Mouse (Mus musculus): ENCODE results near the gene Lmo7.

Gene Lmo7

DNA sequence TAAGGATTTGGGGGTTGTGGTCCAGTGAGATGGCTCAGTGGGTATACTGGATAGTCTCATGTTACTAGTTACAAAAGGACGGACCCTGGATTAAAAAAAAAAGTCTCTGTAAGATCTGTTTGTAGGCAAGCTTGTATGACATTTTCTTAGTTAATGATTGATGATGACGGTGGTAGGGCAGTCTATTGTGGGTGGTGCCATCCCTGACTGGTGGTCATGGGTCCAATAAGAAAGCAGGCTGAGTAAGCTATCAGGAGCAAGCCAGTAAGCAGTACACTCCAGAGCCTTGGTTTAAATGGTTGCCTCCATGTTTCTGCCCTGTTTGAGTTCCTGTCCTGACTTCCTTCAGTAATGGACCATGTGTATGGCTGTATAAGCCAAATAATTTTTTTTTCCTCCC, 106.6 kb downstream of the Lmo7 start:
- no peak for DNase-seq (ENCODE audit: low read depth, low spot score)

DNA sequence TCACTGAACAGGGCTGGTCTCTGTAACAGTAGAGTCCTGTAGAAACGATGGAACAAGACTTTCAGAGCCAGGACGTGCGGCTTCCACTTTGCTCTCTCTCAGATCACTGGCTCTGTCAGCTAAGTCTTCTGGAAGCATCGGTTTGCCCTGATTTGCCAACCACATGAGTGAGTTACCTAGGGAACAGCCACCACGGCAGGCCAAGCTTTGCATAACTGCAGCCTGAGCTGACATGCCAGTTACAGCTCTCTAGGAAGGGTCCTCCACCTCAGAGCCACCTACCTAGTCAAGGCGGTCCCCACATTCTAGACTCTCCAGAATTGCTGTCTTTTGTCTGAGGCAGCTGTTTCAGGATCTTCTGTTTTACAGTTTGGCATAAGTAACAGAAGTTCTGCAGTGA, 107.4 kb downstream of the Lmo7 start:
- DNase-seq (ENCODE audit: low read depth, low spot score), result no peak

DNA sequence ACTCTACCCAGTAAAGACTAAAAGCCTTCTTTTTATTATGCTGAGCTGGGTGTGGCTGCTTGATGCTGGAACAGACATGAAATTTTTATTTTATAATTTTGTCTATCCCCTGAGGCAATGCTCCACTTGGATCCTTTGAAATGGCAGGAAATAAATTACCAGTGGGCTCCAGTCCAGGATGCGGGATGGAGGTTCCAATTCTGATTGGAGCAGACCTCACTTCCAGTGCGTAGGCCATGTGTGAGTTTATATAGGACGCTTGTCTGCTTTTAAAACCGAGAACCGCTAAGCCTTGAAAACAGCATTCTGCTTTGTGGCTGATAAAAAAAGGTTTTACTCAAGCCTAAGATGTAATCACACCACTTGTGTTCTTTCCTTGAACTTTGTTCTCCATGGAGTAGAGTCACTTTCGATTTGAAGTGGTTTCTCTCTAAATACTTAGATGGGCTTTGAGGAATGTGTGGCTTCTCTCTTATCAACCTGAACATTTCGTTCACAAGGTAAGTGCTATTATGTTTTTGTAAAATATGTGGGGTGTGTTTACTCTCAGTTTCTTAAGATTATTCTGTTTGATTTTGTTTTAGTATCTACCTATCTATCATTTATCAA, 108.6 kb downstream of the Lmo7 start:
- no peak for DNase-seq (ENCODE audit: low read depth, low spot score)

DNA sequence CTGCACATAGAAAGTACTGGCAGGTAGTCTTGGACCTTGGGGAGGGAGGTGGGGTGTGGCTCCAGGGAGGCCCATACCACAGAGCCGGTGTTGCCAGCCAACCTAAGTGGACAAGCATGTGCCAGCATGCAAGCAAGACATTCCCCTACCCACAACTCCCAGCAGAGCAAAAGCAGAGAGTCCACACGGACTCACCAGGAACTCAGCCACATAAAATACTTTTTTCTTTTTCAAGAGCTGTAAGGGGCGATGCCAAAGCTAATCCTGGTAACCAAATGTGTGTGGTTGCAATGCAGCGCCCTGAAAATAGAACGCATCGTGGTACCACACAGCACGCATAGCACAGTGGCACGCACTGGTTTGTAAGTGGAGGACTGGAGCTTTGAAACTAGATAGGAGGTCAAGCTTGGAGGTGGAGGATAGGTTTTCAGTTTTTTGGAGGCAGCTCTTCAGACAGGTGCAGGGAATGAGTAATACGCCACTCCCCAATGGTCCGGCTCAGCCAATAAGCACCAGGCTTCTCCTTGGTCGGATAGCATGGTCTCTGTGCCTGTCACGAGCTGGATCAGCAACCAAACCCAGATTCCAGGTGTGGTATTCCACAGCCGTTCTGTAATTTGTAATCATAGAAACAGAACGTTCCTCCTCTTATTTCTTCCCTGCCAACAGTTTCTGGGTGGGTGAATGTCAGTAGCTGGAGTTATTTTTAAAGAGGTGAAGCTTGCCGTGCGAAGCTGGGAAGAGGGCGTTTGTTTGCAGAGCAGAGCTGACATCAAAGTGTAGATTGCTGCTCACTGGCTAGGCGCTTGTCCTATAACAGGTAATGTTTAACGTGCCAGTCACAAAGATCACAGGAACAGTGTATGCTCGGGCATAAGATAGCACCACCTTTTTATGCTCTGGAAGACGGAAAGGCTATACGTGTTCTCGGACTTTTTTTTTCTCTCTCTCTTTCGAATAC, 110.3 kb downstream of the Lmo7 start:
- no peak for DNase-seq (ENCODE audit: low read depth, low spot score)

DNA sequence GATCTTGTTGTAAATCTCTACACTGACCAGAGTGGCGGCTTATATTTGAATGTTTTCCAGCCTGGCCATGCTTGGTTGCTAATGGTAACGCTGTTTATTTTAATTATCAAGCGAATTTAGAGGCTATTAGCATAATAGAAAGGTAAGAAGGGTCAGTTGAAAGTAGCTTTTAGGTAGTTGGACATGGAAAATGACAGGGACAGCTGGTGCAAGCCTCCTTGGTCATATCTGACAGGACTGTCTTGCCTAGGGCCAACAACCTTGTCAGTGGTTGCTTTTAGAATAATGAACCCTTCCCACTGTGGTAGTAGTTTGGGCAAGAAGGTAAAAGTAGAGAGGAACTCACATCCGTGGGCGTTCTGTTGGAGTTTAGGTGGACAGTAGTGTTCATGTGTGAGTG, 111.5 kb downstream of the Lmo7 start:
- no peak for DNase-seq (ENCODE audit: low read depth, low spot score)

DNA sequence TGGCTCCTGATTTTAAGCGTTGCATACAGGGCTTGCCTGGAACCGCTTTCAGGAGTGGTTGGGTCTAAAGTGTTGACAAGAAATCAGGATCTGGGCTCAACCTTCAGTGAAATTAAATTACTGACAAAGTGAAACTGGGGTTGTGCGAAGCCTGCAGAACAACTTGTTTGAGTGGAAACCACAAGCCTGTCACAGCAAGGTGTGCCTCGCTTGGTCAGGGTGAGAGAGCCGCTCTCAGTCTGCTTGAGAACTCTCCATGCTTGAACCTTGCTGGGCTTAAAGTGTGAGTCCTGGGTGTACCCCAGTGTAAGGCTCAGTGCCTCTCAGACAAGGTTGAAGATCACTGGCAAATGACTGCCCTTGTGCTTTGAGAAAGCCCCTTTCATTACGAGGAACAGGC, 112.8 kb downstream of the Lmo7 start:
- DNase-seq (ENCODE audit: low read depth, low spot score), result no peak

DNA sequence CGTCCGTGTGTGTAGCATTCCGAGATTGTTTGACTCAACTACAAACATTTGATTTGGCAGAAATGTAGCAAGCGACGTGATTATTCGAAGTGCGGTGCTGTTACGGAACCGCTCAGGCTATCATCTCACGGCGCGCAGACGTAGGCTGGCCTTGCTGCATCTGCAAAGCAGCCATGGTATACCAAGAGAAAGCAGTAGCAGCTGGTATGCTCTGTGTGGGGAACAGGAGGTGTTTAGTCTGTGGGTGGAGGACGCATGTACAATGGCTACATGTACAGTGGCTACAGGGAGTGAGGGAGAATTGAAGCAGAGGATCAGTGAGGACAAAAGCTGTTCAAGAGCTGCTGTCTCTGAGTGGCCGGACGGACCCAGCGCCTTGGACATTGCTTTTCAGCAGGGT, 113.7 kb downstream of the Lmo7 start:
- no peak for DNase-seq (ENCODE audit: low read depth, low spot score)

DNA sequence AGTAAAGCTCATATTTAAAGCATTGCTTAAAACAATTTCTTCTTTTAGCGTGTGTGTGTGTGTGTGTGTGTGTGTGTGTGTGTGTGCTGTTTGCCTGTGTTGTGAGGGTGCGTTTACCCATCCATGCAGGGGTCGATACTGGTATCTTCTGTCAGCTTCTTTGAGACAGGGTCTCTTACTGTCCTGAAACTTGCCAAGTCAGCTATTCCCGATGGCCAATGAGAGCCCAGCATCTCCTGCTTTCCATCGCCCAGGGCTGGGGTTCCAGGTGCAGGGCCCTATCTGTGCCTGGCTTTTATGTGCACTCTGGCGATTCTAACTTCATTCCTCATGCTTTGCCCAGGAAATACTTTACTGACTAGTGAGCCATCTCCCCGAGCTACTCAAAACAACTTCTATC, 114.7 kb downstream of the Lmo7 start:
- DNase-seq (ENCODE audit: low read depth, low spot score), result no peak

DNA sequence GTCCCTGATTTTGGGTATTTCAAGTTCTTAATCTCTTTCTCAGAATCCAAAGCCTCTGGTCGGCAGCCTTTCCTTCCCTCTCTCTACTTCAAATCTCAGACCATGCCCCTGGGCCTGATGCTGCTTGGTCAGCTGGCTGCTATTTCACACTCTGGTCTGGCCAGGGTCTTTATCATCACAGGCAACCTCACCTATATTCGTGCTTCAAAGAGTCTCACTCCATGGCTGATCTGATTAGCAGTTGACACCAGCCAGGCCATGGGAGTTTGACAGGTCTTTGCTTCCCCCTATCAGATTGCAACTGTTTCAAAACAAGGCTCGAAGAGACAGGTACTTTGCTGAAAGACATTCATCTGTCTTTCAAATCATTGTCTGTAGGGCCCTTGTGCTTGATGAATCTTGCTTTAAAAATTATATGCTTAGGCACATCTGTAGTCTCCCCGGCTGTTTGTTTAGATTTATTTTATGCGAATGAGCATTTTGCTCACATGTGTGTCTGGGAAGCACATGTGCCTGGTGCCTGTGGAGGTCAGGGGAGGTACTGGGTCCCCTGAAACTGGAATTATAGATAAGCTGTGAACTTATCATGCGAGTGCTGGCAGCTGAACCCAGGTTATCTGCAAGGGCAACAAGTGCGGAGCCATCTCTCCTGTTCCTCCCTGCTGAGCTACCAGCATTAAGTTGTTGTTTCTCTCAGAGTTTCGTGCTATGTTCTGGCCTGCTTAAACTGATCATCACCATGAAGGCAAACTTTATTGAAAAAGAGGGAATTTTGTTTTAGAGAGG, 116.5 kb downstream of the Lmo7 start:
- no peak for DNase-seq (ENCODE audit: low read depth, low spot score)

DNA sequence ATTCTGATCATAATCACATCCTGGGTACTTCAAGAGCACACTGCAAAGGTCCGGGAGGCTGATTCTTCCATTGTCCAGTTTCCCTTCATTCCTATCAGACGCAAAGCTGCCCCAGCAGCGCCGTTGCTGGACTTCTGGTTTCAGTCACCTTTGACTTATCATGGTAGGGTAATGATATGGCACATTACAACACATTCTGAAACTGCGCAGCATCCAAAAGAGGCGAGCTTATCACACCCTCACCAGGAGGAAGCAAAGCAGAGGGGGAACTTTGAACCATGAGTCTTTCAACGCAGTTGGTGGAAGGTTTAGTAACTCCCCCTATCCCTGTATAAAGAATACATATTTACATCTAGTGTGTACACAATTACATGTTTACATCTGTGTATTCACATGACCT, 117.8 kb downstream of the Lmo7 start:
- no peak for DNase-seq (ENCODE audit: low read depth, low spot score)

DNA sequence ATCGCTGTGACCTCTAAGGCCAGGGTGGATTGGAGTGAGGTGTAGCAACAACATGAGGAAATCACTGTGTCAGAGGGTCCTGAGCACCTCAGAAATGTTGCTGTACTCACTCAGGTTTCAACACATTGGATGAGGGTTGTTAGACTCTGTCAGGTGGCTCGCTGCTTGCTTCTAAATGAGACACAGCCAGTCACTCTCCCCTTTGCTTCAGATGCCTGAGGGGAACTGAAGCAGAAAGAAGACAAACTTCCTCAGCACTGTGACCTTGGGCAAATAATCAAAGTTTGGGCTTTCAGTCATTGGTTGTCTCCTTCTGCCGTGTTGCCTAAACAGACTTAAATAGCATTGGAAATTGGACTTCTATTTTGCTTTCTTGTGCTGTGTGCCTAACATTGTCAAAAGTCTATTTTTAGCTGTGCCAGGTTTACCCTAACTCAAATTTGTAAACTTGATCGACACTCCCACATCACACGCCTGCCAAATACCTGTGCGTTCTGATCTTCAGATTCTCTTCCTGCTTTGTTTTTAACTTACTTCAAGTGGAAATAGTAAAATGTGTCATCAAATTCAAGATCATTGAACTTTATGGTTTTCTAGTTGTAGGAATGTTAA, 122.9 kb downstream of the Lmo7 start:
- DNase-seq (ENCODE audit: low read depth, low spot score), result no peak

DNA sequence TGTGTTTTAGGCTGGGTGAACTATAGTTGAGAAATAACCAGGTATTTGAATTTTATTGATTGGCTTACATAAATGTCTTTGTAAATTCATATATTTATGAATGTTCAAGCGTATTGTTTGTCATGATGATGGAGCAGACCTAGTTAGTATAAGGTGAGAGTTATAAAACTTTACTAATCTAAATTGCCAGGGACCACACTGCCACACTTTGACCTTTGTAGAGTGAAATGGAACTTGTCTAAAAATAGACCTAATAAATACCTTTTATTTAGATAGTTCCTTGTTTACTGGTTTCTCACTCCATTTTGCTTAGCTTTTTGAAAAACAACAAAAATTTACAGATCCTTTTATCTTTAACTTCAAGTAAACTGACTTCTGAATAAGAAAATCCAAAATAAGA, 123.5 kb downstream of the Lmo7 start:
- DNase-seq (ENCODE audit: low read depth, low spot score), result no peak

DNA sequence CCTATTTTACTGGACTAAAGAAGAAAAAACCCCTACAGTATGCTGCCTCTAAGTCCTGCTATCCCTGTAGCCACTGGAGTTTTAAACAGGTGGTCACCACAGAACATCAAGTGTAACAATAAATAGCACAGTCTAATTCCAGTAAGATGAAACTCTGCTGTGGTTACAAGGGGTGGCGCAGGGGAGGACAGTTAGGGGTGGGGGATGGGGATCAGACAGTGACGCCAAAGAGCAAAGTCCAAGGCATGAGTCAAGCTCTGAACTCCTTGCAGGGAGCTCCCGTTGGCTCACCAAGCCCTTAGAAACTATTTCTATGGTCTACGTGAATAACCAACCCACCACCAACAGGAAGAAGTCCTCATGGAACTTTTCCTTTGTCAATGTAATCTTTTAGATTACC, 124.0 kb downstream of the Lmo7 start:
- no peak for DNase-seq (ENCODE audit: low read depth, low spot score)

DNA sequence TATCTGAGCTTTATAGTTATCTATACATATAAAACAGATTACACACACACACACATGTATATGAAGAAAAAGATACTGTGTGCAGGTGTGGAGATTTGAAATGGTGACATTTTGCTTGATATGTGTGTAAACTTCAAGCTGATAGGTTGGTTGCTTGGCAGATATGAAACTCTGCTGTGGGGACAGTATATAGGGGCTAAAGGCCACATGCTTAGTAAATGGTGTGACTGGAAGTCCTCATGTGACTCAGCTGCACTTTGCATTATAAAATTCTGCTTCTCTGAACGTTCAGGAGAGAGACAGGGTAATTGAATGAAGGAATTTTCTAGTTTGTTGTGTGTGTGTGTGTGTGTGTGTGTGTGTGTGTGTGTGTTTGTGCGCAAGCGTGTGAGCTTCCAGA, 124.5 kb downstream of the Lmo7 start:
- no peak for DNase-seq (ENCODE audit: low read depth, low spot score)

DNA sequence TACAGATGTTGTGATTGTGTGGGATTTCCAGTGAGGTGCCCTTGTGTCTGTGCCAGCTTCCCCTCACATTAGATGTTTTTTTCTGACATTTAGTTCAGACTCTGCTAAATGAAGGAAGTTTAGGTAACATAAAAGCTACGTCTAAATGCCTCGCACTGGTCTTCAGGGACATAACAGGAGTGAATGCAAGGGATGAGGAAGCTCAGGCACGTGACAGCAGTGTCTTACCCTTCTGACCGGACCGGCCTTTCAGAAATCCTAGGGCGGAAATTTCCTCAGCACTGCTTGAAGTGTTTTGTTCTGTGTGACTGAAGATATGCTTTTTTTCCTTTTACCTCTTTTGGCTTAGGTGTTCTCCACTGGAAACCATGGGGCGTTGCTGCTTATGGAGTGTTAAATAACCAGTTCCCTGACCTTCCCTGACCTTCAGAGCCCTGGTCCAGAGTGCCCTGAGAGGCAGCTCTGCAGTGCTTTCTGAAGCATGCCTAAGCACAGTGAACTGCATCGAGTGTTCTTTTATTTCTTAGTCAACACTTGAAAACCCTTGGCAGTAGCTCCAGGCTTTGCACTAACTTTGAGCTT, 129.6 kb downstream of the Lmo7 start:
- DNase-seq (ENCODE audit: low read depth, low spot score), result no peak

DNA sequence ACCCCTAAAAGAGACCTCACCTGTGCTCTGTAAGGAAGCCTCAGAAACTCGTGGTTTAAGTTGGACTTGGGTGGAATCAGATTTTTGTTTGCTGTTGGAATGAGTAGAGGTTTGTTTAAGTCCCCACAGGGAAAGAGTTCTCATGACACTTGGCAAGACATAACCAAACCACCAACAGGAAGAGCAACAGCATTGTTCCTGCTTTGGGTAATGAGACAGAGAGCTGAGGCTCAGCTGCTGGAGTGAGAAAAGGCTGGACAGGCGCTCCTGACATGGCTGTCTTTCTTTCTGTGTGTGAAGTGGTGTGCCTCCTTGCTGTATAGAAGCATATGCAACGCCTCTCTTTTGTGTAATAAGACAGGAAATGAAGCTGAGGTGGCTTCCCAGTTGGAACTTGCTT, 132.3 kb downstream of the Lmo7 start:
- no peak for DNase-seq (ENCODE audit: low read depth, low spot score)

DNA sequence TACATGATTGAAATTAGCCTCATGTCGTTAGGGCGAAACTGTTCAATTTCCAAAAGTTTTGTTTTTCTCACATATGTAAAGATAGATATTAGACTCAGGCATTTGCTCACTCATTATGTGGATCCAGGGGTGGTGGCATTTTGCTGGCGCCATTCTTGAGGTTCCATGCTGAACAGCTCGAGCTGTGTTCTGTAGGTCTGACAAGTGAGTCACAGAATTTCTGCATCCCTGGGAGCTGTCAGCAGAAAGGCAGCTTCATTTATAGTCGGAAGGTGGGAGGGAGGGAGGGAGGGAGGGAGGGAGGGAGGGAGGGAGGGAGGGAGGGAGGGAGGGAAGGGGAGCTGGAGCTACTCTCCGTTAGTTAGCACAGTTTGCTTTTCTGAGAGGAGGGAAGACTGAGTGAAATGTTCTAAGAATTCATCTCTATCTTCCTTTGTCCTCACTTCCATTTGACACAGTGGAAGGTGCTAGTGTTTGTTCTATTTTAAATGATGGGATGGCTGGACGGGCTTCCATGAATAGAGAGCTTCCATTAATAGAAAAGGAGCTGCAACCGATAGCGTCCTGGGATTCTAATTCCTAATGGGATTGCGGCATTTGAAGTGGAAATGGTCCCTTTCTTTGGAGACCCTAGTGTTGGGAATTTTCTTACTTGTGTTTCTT, 137.4 kb downstream of the Lmo7 start:
- DNase-seq (ENCODE audit: low read depth, low spot score), result no peak

DNA sequence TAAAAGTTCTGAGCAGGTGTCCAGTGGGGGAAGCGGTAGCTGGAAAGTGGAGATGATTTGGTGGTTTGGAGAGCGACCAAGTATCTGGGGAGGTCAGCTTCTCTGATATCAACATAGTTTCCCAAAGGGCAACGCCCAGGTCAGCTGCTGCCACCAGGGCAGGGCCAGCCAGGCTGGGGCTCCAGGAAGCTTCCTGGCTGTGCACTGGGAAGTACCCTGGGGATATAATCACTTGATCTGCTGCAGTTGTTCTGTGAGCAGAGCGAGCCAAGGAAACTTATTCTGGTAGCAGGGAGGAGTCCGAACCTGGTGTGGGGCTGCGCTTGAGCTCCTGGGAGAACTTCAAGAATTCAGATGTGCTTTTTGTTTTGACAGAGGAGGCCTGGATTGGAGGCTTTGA, 139.4 kb downstream of the Lmo7 start:
- DNase-seq (ENCODE audit: low read depth, low spot score), result no peak

DNA sequence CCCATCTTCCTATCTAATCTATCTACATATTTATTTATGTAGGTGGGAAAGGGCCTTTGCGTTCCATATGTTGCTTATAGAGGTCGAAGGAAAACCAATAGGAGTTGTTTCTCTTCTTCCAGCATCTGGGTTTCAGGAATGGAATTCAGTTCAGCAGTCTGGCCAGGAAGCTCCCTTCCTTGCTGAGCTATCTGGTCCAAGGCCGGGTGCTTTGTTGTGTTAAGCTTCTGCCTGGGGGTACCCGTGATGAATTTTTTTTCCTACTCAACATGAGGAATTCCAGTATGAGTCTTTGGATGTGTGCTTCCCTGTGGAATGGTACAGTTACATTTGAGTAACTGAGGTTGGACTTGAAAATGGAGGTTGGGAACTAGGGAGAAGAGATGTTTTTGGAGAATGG, 139.9 kb downstream of the Lmo7 start:
- DNase-seq (ENCODE audit: low read depth, low spot score), result no peak

DNA sequence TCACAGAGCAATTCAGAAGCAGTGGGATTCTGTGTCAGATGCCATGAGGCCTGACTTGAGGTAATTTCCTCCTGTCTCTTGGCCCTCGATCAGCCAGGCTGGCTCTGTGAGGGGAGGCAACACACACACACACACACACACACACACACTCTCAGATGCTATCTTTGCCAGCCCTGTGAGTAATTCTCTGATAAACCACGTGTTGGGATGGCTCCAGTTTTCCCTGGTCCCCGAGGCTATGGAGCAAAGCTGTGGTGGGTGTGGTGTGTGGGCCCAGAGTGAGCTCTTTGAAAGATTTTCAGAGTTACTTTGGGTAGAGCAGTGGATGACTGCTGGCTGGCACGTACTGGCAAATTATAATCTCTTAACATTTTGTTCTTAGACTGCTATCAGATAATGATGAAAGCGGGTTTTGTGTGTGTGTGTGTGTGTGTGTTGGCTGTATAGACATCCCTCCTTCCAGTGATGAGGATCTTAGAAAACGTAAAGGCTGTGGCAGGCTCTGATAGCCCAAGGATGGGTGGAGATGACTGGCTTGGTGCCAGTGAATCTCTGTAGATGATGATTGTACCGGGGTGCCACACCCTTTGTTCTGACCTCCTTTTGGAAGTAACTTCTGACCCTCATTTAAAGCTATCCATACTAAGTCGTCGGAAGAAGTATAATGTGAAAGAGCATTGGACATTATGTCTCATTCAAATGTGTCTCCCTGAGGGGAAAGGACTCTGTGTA, 140.6 kb downstream of the Lmo7 start:
- no peak for DNase-seq (ENCODE audit: low read depth, low spot score)

DNA sequence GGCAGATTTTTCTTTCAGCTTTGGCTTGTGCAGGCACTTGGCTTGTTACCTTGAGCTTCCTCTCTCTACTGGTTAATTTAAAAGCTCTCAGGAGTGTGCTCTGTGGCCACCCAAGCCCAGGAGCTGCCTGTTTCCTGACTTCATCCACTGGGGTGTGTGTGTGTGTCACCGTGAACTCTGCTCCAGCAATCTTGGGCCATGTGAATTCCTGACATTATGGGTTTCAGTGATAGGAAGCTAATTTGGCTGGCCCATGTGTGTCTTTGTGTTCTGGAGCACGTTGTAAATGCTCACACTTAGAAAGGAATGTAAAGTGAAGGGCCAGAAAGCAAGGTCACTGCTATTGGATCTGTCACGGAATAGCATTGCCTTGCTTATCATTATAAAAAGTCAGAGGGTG, 143.1 kb downstream of the Lmo7 start:
- no peak for DNase-seq (ENCODE audit: low read depth, low spot score)
